Mouse (Mus musculus) limb, embryonic 11.5 days (tissue): ENCODE measurements around the gene Hs1bp3. TPM values are rescaled to one million over a fixed set of nuclear protein-coding genes. Genes with fewer than 3 reads are reported as not detected.

Experiments
- ATAC-seq: fragments of 200-750 bp; cut with Nextera tagmentation; 2 replicates; pipeline ENCODE4 v1.8.0; 2017; ENCODE audit warnings: low read depth; ENCODE audit not compliant: insufficient number of reproducible peaks, low FRiP score, low TSS enrichment
- DNase-seq: peaks from one replicate; pipeline ENCODE4 v3.0.0-alpha.2; 2015; ENCODE audit warnings: low spot score
- H3K27ac ChIP-seq: fragments of 300-500 bp; sonication (generic); replicated peaks from 2 replicates; pipeline ENCODE4 v1.5.1; 2014; ENCODE audit warnings: low read depth, mild to moderate bottlenecking, low read length
- H3K27me3 ChIP-seq: fragments of 300-500 bp; sonication (generic); 2 replicates; pipeline ENCODE4 v1.6.1; 2014; ENCODE audit warnings: mild to moderate bottlenecking, low read length, mixed read lengths; ENCODE audit not compliant: control insufficient read depth, insufficient read depth
- H3K36me3 ChIP-seq: fragments of 300-500 bp; sonication (generic); 2 replicates; pipeline ENCODE4 v1.6.1; 2014; ENCODE audit warnings: mild to moderate bottlenecking, low read length, moderate library complexity, mixed read lengths; ENCODE audit not compliant: control insufficient read depth, insufficient read depth
- H3K4me1 ChIP-seq: fragments of 300-500 bp; sonication (generic); 2 replicates; pipeline ENCODE4 v1.6.1; 2014; ENCODE audit warnings: low read length, mixed read lengths; ENCODE audit not compliant: control insufficient read depth, insufficient read depth
- H3K4me2 ChIP-seq: fragments of 300-500 bp; sonication (generic); 2 replicates; pipeline ENCODE4 v1.6.1; 2014; ENCODE audit warnings: low read depth, mild to moderate bottlenecking, moderate library complexity; ENCODE audit not compliant: severe bottlenecking
- H3K4me3 ChIP-seq: fragments of 300-500 bp; sonication (generic); 2 replicates; pipeline ENCODE4 v1.5.1; 2014; ENCODE audit warnings: low read depth, low read length
- H3K9ac ChIP-seq: fragments of 300-500 bp; sonication (generic); 2 replicates; pipeline ENCODE4 v1.6.1; 2014; ENCODE audit warnings: mild to moderate bottlenecking, low read length
- H3K9me3 ChIP-seq: fragments of 300-500 bp; sonication (generic); 2 replicates; pipeline ENCODE4 v1.6.1; 2016; ENCODE audit warnings: low read length; ENCODE audit not compliant: control insufficient read depth
- WGBS: fragments of 180-500 bp; shearing (Covaris S2); extraction: QIAGEN DNeasy Blood & Tissue Kit; methylation state at CpG from one replicate; pipeline ENCODE4 v1.1.7; 2014; 5-methylcytosine and 5-hydroxymethylcytosine counted together
- polyA plus RNA-seq: library from polyadenylated mRNA; unstranded; fragments of >200 nt; fragmentation: Nextera tagmentation; extraction: Ambion mirVana; gene quantifications from 2 replicates; pipeline ENCODE4 v1.2.1, GENCODE M21; 2014

Hs1bp3 gene
- polyA plus RNA-seq, 1 experiment from 2014 or later: 11.8 TPM

- no peak overlapping the region for H3K4me3 ChIP-seq
- WGBS: 65% methylated on average over 9 of the region's 9 CpGs
- no peak for DNase-seq
Observed at GRCm38 (mm10) chr12:8344897-8345296, 31.7 kb downstream of the Hs1bp3 start.

GRCm38 (mm10) chr12:8345539-8345938 lies 32.3 kb downstream of the Hs1bp3 start:
- no peaks in the 10 kb centered on the region for H3K9me3 ChIP-seq
- no peak overlapping the region for H3K9ac ChIP-seq
- H3K27me3 ChIP-seq: no peaks in the 10 kb centered on the region
- WGBS: 92% methylated on average over 5 of the region's 5 CpGs
- H3K36me3 ChIP-seq: no peaks in the 10 kb centered on the region
- no peak for ATAC-seq
- no peak overlapping the region for H3K27ac ChIP-seq
- no peak overlapping the region for H3K4me2 ChIP-seq
- no peak for DNase-seq
- H3K4me1 ChIP-seq: no peaks in the 10 kb centered on the region
- no peak overlapping the region for H3K4me3 ChIP-seq

More at GRCm38 (mm10) chr12:8344897-8345296, 31.7 kb downstream of the Hs1bp3 start:
- Histone ChIP-seq H3K27ac (no peak overlapping the region), H3K4me1 (no peaks in the 10 kb centered on the region), H3K9me3 (no peaks in the 10 kb centered on the region), H3K9ac (no peak overlapping the region), H3K4me2 (no peak overlapping the region), H3K27me3 (no peaks in the 10 kb centered on the region), H3K36me3 (no peaks in the 10 kb centered on the region)
- ATAC-seq: no peak

GRCm38 (mm10) chr12:8347746-8348462 lies 34.7 kb downstream of the Hs1bp3 start:
- DNase-seq (no peak), ATAC-seq (no peak)
- Histone ChIP-seq H3K27ac (no peak overlapping the region), H3K4me2 (no peak overlapping the region), H3K36me3 (no peaks in the 10 kb centered on the region), H3K9me3 (no peaks in the 10 kb centered on the region), H3K4me3 (no peak overlapping the region), H3K27me3 (no peaks in the 10 kb centered on the region), H3K4me1 (no peaks in the 10 kb centered on the region), H3K9ac (no peak overlapping the region)
- WGBS: 94% methylated on average over 8 of the region's 8 CpGs

GRCm38 (mm10) chr12:8348733-8349513 lies 35.7 kb downstream of the Hs1bp3 start:
- no peaks in the 10 kb centered on the region for H3K36me3 ChIP-seq
- no peak overlapping the region for H3K4me2 ChIP-seq
- 83% methylated on average over 9 of the region's 9 CpGs for WGBS
- no peak overlapping the region for H3K9ac ChIP-seq
- H3K27me3 ChIP-seq: no peaks in the 10 kb centered on the region
- DNase-seq: no peak
- no peaks in the 10 kb centered on the region for H3K4me1 ChIP-seq
- no peak overlapping the region for H3K4me3 ChIP-seq
- no peak overlapping the region for H3K27ac ChIP-seq
- no peaks in the 10 kb centered on the region for H3K9me3 ChIP-seq
- ATAC-seq: no peak; the same call in 1 of the 2 replicates

GRCm38 (mm10) chr12:8351025-8351903 lies 38.0 kb downstream of the Hs1bp3 start:
- 22% methylated on average over 4 of the region's 4 CpGs for WGBS
- no peak for ATAC-seq
- Histone ChIP-seq H3K4me1 (no peaks in the 10 kb centered on the region), H3K9me3 (no peaks in the 10 kb centered on the region), H3K9ac (no peak overlapping the region), H3K27ac (no peak overlapping the region), H3K36me3 (no peaks in the 10 kb centered on the region), H3K4me3 (no peak overlapping the region), H3K27me3 (no peaks in the 10 kb centered on the region), H3K4me2 (no peak overlapping the region)
- DNase-seq: no peak

GRCm38 (mm10) chr12:8353071-8353470 lies 39.8 kb downstream of the Hs1bp3 start:
- H3K36me3 ChIP-seq: no peaks in the 10 kb centered on the region
- 70% methylated on average over 4 of the region's 4 CpGs for WGBS

GRCm38 (mm10) chr12:8354187-8354586 lies 41.0 kb downstream of the Hs1bp3 start:
- 78% methylated on average over 1 of the region's 1 CpGs for WGBS
- no peak for DNase-seq
- Histone ChIP-seq H3K9me3 (no peaks in the 10 kb centered on the region), H3K27ac (no peak overlapping the region), H3K4me3 (no peak overlapping the region), H3K9ac (no peak overlapping the region), H3K27me3 (no peaks in the 10 kb centered on the region), H3K36me3 (no peaks in the 10 kb centered on the region), H3K4me2 (no peak overlapping the region), H3K4me1 (no peaks in the 10 kb centered on the region)
- no peak for ATAC-seq

More at GRCm38 (mm10) chr12:8353071-8353470, 39.8 kb downstream of the Hs1bp3 start:
- DNase-seq (no peak), ATAC-seq (no peak)
- no peaks in the 10 kb centered on the region for H3K4me1 ChIP-seq
- H3K9me3 ChIP-seq: no peaks in the 10 kb centered on the region
- no peak overlapping the region for H3K9ac ChIP-seq
- no peak overlapping the region for H3K4me2 ChIP-seq
- H3K4me3 ChIP-seq: no peak overlapping the region
- no peak overlapping the region for H3K27ac ChIP-seq
- no peaks in the 10 kb centered on the region for H3K27me3 ChIP-seq

GRCm38 (mm10) chr12:8355011-8355410 lies 41.8 kb downstream of the Hs1bp3 start:
- Histone ChIP-seq H3K27me3 (no peaks in the 10 kb centered on the region), H3K4me3 (no peak overlapping the region), H3K9ac (no peak overlapping the region), H3K9me3 (no peaks in the 10 kb centered on the region), H3K4me1 (no peaks in the 10 kb centered on the region), H3K4me2 (no peak overlapping the region), H3K36me3 (no peaks in the 10 kb centered on the region), H3K27ac (no peak overlapping the region)
- ATAC-seq (no peak), DNase-seq (no peak)
- WGBS: 92% methylated on average over 4 of the region's 4 CpGs
